Mouse (Mus musculus): ENCODE results near the gene Itpripl1. TPM values are rescaled to one million over a fixed set of nuclear protein-coding genes. Genes with fewer than 3 reads are reported as not detected.
"Not testable (repeated sequence)": the region's sequence is repeated elsewhere in the genome, so short reads cannot be mapped to it uniquely, and the experiment has no call there.

Itpripl1 gene
- polyA plus RNA-seq, 1 experiment from 2014 or later: 11.5 TPM

GRCm38 (mm10) chr2:127090151-127090550 lies 53.1 kb downstream of the Itpripl1 start:
- H3K4me3 ChIP-seq (ENCODE audit: control insufficient read depth in 1 of 2, insufficient read depth in 1 of 2, low read depth in 1 of 2, low read length in 2 of 2): not testable (repeated sequence)

More at GRCm38 (mm10) chr2:127090151-127090550, 53.1 kb downstream of the Itpripl1 start:
- H3K27ac ChIP-seq (replicated peaks in 1 of 2; ENCODE audit: control insufficient read depth in 1 of 2, insufficient read depth in 1 of 2, low read depth in 2 of 2, low read length in 2 of 2); ATAC-seq (ENCODE audit: insufficient number of reproducible peaks, insufficient read depth, low FRiP score, low read depth); H3K4me2 ChIP-seq (ENCODE audit: low read length); H3K9me3 ChIP-seq (ENCODE audit: control insufficient read depth, low read length); H3K4me1 ChIP-seq (ENCODE audit: control insufficient read depth in 2 of 2, insufficient read depth in 2 of 2, low read length in 2 of 2); H3K9ac ChIP-seq (ENCODE audit: low read length); H3K27me3 ChIP-seq (ENCODE audit: control insufficient read depth, insufficient read depth, low read length): not testable (repeated sequence)
- peaks cover 16% of the 10 kb centered on the region for H3K36me3 ChIP-seq (ENCODE audit: control insufficient read depth, insufficient read depth, low read length)

Other genes with a start within 250 kb of the Itpripl1 start
- 44.4 and 49.5 TPM in 2 replicates for gene Sppl2a, start 210.2 kb downstream of the Itpripl1 start, polyA plus RNA-seq (2014; fragmentation: Nextera tagmentation; extraction: Ambion mirVana)
- 8.7 and 9.1 TPM in 2 replicates for gene Ap4e1, start 134.7 kb downstream of the Itpripl1 start, polyA plus RNA-seq (2014; fragmentation: Nextera tagmentation; extraction: Ambion mirVana)
- gene Blvra, start 72.8 kb downstream of the Itpripl1 start, polyA plus RNA-seq (2014; fragmentation: Nextera tagmentation; extraction: Ambion mirVana): 39.9 and 45.5 TPM in 2 replicates
- gene Ncaph, start 9.5 kb downstream of the Itpripl1 start, polyA plus RNA-seq (2014; fragmentation: Nextera tagmentation; extraction: Ambion mirVana): 46.9 and 50.2 TPM in 2 replicates
- gene 1810024B03Rik, start 64.8 kb upstream of the Itpripl1 start, polyA plus RNA-seq (2014; fragmentation: Nextera tagmentation; extraction: Ambion mirVana): 1.4 and 1.8 TPM in 2 replicates
- 47.2 and 47.7 TPM in 2 replicates for gene Snrnp200, start 64.9 kb upstream of the Itpripl1 start, polyA plus RNA-seq (2014; fragmentation: Nextera tagmentation; extraction: Ambion mirVana)
- gene Ciao1, start 104.4 kb upstream of the Itpripl1 start, polyA plus RNA-seq (2014; fragmentation: Nextera tagmentation; extraction: Ambion mirVana): 55.6 and 61.7 TPM in 2 replicates
- gene Tmem127, start 104.5 kb upstream of the Itpripl1 start, polyA plus RNA-seq (2014; fragmentation: Nextera tagmentation; extraction: Ambion mirVana): 17.1 and 17.7 TPM in 2 replicates
- gene Stard7, start 126.8 kb upstream of the Itpripl1 start, polyA plus RNA-seq (2014; fragmentation: Nextera tagmentation; extraction: Ambion mirVana): 128 and 136 TPM in 2 replicates
- 14.5 and 15.9 TPM in 2 replicates for gene Dusp2, start 192.7 kb upstream of the Itpripl1 start, polyA plus RNA-seq (2014; fragmentation: Nextera tagmentation; extraction: Ambion mirVana)
- gene Astl, start 195.2 kb upstream of the Itpripl1 start, polyA plus RNA-seq (2014; fragmentation: Nextera tagmentation; extraction: Ambion mirVana): not detected in 2 replicates
- 1.1 and 1.2 TPM in 2 replicates for gene Adra2b, start 219.8 kb upstream of the Itpripl1 start, polyA plus RNA-seq (2014; fragmentation: Nextera tagmentation; extraction: Ambion mirVana)

Data from heart, embryonic 14.5 days (tissue).